Mouse (Mus musculus): ENCODE measurements around the gene Malrd1. TPM values are rescaled to one million over a fixed set of nuclear protein-coding genes. Genes with fewer than 3 reads are reported as not detected.

The Malrd1 gene
- polyA plus RNA-seq, 1 experiment, result not detected

DNA sequence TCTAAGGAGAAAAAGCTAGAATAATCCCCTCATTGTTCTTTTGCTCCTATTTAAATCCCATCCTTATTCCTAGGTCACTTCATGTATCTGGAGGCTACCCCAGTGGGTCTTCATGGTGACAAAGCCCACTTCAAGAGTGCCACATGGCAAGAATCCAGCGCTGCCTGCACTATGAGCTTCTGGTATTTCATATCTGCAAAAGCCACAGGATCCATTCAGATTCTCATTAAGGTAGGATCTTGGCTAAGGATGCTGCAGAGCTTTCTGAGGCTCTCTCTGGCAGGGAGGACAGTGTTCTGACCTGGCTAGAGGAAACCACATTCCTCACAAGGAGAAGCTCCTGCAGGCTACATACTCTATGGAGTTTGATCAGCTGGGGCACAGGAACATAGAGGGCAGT, 405.2 kb downstream of the Malrd1 start:
- no peak for TF ChIP-seq GATA1 (IDR thresholded peaks at IDR 0.05; ENCODE audit: low read length)

DNA sequence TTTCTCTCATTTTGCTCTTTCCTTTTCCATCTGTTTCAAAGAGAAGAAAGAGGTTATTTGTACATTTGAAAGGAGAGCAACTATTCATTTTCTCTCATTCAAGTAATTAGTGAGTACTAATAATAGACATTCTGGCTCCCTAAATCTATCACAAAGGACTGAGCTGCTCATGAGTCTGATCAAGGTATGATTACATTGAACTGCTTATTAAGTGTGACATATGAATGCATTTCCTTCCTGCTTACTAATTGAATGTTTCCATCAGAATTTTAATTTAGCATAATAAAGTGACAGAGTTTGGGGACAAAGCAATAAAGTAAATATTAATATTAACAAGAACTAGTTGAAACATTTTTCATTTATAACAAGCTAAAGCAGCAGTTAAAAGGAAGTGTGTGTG, 405.6 kb downstream of the Malrd1 start:
- TF ChIP-seq GATA1 (IDR thresholded peaks at IDR 0.05; ENCODE audit: low read length), result no peak

DNA sequence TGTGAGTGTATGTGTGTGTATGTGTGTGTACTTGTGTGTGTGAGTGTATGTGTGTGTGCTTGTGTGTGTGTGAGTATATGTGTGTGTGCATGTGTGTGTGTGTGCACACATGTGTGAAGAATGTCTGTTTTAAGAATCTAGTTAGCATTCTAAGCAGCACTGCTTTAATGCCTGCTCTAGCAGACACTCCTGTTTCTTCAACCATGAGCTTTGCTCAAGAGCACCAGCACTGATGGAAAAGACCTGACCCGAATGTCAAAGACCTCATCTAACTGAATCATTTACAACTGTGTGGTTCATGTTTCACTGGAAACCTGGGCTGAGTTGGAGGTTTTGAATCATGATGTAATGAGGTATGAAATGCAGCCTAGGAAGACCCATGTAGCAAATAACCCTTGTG, 406.1 kb downstream of the Malrd1 start:
- TF ChIP-seq GATA1 (IDR thresholded peaks at IDR 0.05; ENCODE audit: low read length), result no peak

DNA sequence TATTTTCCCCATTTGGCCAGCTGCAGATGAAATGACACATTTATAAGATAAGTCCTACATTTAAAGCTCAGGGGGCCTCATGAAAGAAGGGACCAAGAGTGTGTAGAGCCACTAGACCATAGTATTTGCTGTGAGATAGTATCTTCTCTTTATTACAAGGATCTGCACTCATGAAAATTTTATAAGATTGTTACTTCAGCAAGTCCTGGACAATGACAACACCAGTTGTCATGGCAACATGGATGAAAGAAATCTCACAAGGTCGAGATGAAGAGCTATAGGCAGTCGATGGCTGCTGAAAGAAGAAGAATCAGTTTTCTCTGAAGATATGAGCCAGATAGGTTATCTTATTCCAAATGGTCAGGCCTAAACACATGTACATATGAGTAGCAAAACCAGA, 476.6 kb downstream of the Malrd1 start:
- TF ChIP-seq GATA1 (IDR thresholded peaks at IDR 0.05; ENCODE audit: low read length), result no peak

DNA sequence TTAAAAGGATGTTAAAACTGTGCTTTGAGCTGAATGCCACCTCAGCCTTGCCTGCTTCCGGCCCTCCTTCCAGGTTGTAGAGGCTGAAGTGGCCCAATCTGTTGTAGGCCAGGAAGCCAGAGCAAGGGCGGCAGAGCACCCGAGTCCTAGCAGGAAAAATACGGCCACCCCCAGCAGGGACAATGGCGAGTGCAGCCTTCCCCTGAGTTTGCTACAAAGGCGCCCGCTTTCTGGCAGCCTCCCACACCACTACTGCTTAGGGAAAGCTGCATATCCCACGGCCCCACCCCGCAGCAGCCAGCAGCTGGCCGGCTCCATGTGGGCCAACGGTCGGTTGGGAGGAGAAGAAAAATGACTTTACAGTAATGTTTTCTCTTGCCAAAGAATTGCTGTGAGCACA, 503.5 kb downstream of the Malrd1 start:
- no peak for TF ChIP-seq GATA1 (IDR thresholded peaks at IDR 0.05; ENCODE audit: low read length)

DNA sequence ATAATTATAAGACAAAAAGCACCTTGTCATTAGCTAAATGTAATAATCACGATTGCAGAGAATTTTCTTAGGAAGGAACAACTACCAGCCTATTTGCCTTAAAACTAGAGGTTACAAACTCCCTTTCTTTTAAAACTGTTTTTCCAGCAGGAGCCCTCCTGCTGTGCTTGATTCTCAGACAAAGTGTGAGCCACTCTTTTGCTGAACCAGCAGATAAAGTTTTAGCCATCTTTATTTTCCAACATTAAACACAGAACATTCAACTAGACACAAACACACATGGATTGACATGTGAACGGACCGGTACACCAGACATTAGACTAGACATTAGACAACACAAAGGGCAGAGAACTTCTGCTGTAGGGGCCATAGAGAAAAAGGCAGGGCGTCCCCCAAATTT, 505.3 kb downstream of the Malrd1 start:
- no peak for TF ChIP-seq GATA1 (IDR thresholded peaks at IDR 0.05; ENCODE audit: low read length)

DNA sequence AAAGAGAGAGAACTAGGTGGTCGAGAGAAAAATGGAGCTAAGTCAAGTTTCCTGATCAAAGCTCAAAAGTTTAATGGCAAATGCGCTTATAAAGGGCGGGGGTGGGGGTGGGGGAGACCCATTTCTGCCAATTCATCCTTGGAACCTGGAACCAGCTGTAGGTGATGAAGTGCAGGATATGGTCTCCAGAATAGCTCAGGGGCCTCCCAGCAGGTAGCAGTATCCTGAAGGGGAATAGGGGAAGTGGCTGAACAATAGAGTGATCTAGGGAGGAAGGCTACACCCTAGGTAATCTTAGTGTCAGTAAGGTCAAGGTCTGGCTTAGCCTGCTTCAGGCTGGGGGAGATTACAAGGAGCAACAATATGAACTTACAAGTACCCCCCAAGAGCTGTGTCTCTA, 506.5 kb downstream of the Malrd1 start:
- TF ChIP-seq GATA1 (IDR thresholded peaks at IDR 0.05; ENCODE audit: low read length), result no peak

DNA sequence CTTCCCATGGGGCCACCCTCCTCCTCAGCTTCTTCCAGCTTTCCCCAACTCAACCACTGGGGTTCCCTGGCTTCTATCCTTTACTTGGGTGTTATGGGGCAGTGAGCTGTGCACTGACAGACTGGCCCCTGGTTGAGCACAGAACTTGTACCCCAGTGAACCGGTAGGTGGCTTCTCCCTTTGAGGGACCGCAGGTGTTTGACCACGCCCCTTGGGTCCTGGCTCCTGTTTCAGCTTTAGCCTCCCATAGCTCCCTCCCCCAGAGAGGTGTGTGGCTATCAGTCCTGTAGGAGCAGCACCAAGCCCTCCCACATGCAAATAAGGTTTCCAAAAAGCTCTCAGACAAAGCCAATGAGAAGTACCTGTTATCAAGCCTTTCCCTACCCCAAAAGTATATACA, 584.4 kb downstream of the Malrd1 start:
- TF ChIP-seq GATA1 (IDR thresholded peaks at IDR 0.05; ENCODE audit: low read length), result no peak

DNA sequence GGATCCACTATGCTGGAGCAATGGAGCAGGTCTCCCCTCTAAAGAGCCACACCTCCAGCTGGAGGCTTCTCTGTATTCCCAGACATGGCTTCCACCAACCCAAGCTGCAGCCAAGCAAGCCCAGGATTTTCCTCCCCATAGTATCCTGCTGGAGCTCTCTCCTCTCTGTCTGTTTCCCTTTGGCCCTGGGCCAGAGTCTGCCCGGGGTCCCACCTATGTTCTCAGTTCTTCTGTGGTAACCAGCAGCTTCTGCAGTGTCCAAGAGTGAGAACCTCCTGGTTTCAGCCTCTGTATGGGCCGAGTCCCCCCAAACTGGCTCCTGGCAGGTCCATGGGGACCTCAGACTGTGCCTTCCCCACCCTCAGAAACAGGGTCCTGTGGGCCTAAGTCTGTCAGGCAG, 587.1 kb downstream of the Malrd1 start:
- TF ChIP-seq GATA1 (IDR thresholded peaks at IDR 0.05; ENCODE audit: low read length), result no peak

DNA sequence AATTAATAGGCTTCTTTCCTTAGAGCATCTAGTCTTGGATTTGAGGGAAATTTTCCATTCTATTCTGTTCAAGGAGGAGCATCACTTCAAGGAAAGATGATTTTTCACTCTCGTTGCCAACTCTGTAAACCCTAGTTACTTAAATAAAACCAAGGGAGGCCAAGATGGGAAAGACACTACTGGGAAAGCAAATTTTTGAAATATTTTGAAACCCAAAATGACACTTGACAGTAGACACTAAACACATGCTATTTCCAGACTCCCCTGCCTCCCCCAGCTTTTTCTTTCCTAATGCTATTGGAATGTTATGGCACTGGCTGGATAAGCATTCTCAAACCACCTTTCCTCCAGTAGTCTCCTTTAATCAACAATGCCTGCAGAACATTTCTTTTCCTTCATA, 621.7 kb downstream of the Malrd1 start:
- no peak for TF ChIP-seq GATA1 (IDR thresholded peaks at IDR 0.05; ENCODE audit: low read length)

DNA sequence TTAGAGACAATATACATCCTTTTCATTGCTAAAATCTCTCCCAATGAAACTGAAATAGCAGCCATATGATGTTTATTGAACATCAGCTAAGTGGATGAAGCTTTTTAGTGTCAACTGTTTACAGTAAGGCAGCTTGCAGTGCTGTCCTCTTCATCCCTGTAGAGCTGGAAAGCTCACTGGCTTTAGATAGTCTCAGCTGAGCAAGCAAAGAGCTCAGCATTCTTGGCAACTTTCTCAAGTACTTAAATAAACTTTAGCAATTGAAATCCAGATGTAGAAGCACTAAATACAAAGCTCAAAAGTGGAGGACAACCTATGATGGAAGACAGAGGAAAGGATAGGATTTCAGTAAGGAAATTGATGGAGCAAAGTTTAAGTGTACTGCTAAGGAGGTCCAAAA, 626.3 kb downstream of the Malrd1 start:
- no peak for TF ChIP-seq GATA1 (IDR thresholded peaks at IDR 0.05; ENCODE audit: low read length)

DNA sequence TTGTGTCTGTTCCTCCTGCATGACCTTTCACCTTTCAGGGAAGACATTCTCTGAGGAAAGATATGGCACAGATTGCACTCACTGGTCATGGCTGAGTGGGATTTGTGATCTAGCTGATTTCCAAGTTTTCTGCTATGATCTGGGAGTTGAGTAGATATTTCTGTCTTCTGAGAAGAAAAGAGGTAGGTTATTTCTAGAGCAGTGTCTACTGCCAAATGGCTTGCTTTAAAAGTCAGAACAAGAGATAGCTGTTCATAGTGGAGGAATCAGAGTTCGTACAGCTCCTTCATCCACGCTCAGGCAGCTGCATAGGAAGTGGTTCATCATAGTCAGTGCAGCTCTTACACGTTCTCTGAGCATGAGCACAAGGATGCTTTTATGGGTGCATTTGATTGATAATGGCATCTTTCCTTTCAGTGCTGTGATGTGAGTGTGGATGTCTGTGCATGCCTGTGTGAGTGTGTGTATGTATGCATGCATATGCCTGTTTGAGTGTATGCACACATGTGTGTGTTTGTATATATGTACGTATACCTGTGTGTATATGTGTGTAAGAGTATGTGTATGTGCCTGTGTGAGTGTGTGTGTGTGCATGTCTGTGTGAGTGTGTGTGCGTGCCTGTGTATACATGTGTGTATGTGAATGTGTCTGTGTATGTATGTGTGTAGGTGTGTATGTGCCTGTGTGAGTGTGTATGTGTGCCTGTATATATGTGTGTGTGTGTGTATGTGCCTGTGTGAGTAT, 637.1 kb downstream of the Malrd1 start:
- no peak for TF ChIP-seq GATA1 (IDR thresholded peaks at IDR 0.05; ENCODE audit: low read length)

DNA sequence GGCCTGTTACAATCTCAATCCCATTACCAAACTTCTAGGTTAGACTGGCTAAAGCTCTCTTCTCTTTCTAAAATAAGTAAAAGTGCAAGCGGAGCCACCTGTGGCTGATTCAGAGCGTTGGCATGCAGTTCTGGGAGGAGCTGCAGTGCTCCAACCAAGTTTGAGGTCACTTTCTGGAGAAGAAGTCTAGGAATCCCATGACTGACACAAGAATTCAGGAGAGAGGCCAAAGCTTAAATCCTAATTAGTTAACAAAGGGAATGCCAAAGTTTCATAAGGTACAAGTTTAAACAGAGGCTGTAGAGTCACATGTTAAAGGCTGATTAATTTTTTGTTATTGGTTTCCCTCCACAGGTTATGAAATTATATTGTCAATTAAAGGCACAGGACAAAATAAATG, 642.3 kb downstream of the Malrd1 start:
- no peak for TF ChIP-seq GATA1 (IDR thresholded peaks at IDR 0.05; ENCODE audit: low read length)

DNA sequence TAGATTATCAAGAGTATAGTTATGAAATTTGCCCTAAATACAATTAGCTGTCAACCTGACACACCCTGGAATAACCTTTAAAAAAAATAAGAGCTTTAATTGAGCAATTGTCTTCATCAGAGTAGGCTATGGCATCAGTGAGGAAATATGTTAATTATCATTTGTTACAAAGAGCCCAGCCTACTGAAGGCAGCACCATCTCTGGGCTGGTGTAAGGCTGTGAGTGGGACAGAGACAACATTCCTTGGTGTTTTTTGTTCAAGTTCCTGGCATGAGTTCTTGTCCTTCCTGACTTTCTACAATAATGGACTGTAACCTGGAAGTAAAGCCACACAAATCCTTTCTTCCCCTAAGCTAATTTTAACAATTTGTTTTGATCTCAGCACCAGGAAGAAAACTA, 645.8 kb downstream of the Malrd1 start:
- TF ChIP-seq GATA1 (IDR thresholded peaks at IDR 0.05; ENCODE audit: low read length), result no peak

DNA sequence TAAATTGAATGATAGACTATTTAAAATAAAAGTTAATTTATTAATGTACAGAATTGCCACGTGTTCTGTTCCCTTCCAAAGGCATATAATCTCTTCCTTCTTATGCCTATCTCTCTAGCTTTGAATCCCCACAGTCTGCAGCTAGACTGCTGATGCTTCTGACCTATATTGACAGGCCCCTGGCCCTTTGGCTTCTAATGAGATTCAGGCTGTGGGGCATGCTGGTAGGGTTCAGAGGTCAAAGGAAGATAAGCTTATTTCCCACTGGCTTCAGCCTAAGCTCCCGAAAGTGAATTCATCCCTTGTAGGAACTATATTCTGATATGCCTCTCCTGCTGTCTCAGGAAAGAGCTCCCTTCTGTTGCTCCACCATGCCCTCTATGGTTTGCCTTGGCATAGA, 647.1 kb downstream of the Malrd1 start:
- TF ChIP-seq GATA1 (IDR thresholded peaks at IDR 0.05; ENCODE audit: low read length), result no peak

DNA sequence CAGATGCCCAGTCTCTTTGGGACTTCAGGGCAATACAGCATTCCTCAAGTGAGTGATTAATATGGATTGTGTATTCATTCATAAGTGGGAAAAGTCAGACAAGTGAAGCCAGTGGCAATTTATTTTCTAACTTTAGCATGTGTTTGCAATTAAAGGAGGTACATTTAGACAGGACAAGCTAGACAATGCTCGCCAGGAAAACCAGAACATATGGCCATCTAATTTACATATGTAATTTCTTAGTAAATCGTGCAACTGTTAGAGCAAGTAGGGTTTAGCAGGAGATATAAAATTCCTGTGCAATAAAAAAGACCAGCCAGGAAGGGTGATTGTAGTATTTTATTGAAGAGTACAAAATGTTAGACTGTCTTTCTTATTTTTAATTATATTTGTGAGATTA, 655.9 kb downstream of the Malrd1 start:
- no peak for TF ChIP-seq GATA1 (IDR thresholded peaks at IDR 0.05; ENCODE audit: low read length)

DNA sequence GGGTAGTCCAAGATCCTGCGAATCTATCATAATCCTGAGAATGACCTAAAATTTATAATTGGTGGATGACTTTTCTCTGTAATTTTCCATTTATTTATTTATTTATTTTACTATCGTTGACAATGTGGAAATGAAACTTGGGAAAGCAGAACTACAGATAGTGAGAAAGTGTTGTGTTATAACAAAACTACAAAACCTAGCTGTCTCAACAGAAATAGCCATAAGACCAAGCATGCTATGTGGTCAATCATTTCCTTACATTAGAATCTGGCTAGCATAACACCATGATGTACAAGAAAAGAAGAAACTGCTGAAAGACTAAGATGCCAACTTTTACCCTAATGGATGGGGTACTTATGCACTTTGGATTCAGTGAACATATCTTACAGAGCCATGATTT, 656.9 kb downstream of the Malrd1 start:
- TF ChIP-seq GATA1 (IDR thresholded peaks at IDR 0.05; ENCODE audit: low read length), result no peak

DNA sequence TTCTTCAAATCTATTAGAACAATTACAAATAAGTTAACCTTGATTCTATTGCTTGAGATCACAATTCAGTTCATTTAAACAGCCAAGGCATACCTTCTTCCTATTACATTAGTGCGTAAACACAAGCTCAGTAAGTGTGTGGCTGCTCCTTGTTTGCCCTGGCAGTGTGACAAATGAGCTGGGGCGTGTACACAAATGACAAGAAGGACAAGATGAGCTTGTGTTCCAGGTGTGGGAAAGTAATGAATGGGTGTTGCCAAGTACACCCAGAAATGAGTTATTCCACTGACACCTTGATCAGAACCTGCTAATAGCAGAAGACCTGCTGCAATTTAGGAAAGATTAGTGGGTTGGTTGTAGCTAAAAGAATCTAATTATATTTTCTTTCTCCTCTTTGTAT, 683.7 kb downstream of the Malrd1 start:
- TF ChIP-seq GATA1 (IDR thresholded peaks at IDR 0.05; ENCODE audit: low read length), result no peak

Data from G1E-ER4 (cell line).